Mouse (Mus musculus): ENCODE results near the gene Lmo2. TPM values are rescaled to one million over a fixed set of nuclear protein-coding genes. Genes with fewer than 3 reads are reported as not detected.

Lmo2 gene
- polyA plus RNA-seq, 1 experiment from 2014 or later: 33.1 TPM

- Histone ChIP-seq H3K4me2 (replicated peaks; ENCODE audit: low read depth, low read length) (no peak overlapping the region), H3K9me3 (ENCODE audit: low read length) (no peaks in the 10 kb centered on the region), H3K9ac (replicated peaks; ENCODE audit: low read length) (no peak overlapping the region), H3K27me3 (ENCODE audit: insufficient read depth, low read length) (no peaks in the 10 kb centered on the region), H3K4me3 (ENCODE audit: low read length) (no peak overlapping the region), H3K36me3 (ENCODE audit: insufficient read depth, low read length) (no peaks in the 10 kb centered on the region), H3K27ac (ENCODE audit: low read length) (no peak overlapping the region), H3K4me1 (ENCODE audit: insufficient read depth, low read length) (no peaks in the 10 kb centered on the region)
- no peak for ATAC-seq (ENCODE audit: low FRiP score, low TSS enrichment)
- 70% methylated on average over 3 of the region's 3 CpGs for WGBS
These were observed 848 bp downstream of the Lmo2 start for GRCm38 (mm10) chr2:103958634-103959033.

GRCm38 (mm10) chr2:103959066-103959465 is 1.3 kb downstream of the Lmo2 start:
- Histone ChIP-seq H3K9me3 (ENCODE audit: low read length) (no peaks in the 10 kb centered on the region), H3K4me2 (replicated peaks; ENCODE audit: low read depth, low read length) (no peak overlapping the region), H3K27ac (ENCODE audit: low read length) (no peak overlapping the region), H3K27me3 (ENCODE audit: insufficient read depth, low read length) (no peaks in the 10 kb centered on the region), H3K4me1 (ENCODE audit: insufficient read depth, low read length) (no peaks in the 10 kb centered on the region), H3K36me3 (ENCODE audit: insufficient read depth, low read length) (no peaks in the 10 kb centered on the region), H3K9ac (replicated peaks; ENCODE audit: low read length) (no peak overlapping the region), H3K4me3 (ENCODE audit: low read length) (no peak overlapping the region)
- WGBS: 88% methylated on average over 5 of the region's 5 CpGs
- no peak for ATAC-seq (ENCODE audit: low FRiP score, low TSS enrichment)

- Histone ChIP-seq H3K36me3 (ENCODE audit: insufficient read depth, low read length) (no peaks in the 10 kb centered on the region), H3K4me1 (ENCODE audit: insufficient read depth, low read length) (no peaks in the 10 kb centered on the region), H3K4me3 (ENCODE audit: low read length) (no peak overlapping the region), H3K4me2 (replicated peaks; ENCODE audit: low read depth, low read length) (no peak overlapping the region), H3K27me3 (ENCODE audit: insufficient read depth, low read length) (no peaks in the 10 kb centered on the region), H3K27ac (ENCODE audit: low read length) (no peak overlapping the region), H3K9me3 (ENCODE audit: low read length) (no peaks in the 10 kb centered on the region), H3K9ac (replicated peaks; ENCODE audit: low read length) (no peak overlapping the region)
- 90% methylated on average over 6 of the region's 6 CpGs for WGBS
- no peak for ATAC-seq (ENCODE audit: low FRiP score, low TSS enrichment)
These were observed 1.8 kb downstream of the Lmo2 start for GRCm38 (mm10) chr2:103959574-103959973.

DNA sequence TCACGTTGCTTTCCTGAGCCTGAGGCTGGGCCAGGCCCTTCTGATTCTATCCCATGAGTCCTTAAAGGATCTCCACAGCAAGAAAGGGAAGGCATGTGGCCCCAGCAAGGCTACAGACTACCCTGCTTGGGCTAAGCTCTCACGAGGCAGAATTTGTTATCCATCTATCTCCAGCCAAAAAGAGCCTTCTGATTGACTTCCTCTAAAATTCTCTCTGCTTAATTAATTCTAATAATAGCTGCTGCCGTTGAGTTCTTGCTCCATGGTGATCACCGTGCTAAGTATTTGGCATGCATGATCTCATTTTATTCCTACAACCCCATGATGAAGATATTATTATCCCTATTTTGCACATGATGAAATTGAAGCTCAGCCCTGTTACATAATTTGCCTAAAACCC is 4.6 kb downstream of the Lmo2 start:
- WGBS: 68% methylated on average over 4 of the region's 4 CpGs

DNA sequence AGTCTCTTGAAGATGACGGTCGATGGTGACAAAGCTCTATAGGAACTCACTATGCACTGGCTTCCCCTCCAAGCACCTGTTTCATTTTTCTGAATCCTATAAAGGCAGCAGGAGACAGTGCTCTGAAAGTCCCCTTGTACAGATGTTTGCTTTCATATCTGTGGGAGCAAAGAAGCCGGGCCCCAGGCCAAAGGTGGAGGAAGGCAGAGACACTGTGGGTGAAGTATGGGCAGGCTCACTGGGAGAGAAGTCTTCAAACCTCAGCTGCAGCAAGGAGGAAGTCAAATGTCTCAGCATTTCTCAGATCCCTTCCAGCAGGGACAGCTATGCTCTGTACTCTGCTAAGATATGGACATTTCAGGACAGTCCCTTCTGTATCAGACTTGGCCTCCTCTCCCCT is 7.6 kb downstream of the Lmo2 start:
- Histone ChIP-seq H3K4me2 (replicated peaks; ENCODE audit: low read depth, low read length) (no peak overlapping the region), H3K27me3 (ENCODE audit: insufficient read depth, low read length) (peaks cover 12% of the 10 kb centered on the region), H3K4me1 (ENCODE audit: insufficient read depth, low read length) (peaks cover 6% of the 10 kb centered on the region), H3K4me3 (ENCODE audit: low read length) (no peak overlapping the region), H3K9ac (replicated peaks; ENCODE audit: low read length) (no peak overlapping the region), H3K9me3 (ENCODE audit: low read length) (no peaks in the 10 kb centered on the region), H3K27ac (ENCODE audit: low read length) (no peak overlapping the region), H3K36me3 (ENCODE audit: insufficient read depth, low read length) (no peaks in the 10 kb centered on the region)
- no peak for ATAC-seq (ENCODE audit: low FRiP score, low TSS enrichment)
- WGBS: 91% methylated on average over 3 of the region's 3 CpGs

More for the DNA sequence above, 4.6 kb downstream of the Lmo2 start:
- Histone ChIP-seq H3K36me3 (ENCODE audit: insufficient read depth, low read length) (no peaks in the 10 kb centered on the region), H3K4me2 (replicated peaks; ENCODE audit: low read depth, low read length) (no peak overlapping the region), H3K4me3 (ENCODE audit: low read length) (no peak overlapping the region), H3K27me3 (ENCODE audit: insufficient read depth, low read length) (peaks cover under 1% of the 10 kb centered on the region; the same call in 1 of the 2 replicates), H3K27ac (ENCODE audit: low read length) (no peak overlapping the region), H3K9me3 (ENCODE audit: low read length) (no peaks in the 10 kb centered on the region), H3K9ac (replicated peaks; ENCODE audit: low read length) (no peak overlapping the region), H3K4me1 (ENCODE audit: insufficient read depth, low read length) (no peaks in the 10 kb centered on the region)
- ATAC-seq (ENCODE audit: low FRiP score, low TSS enrichment): no peak

DNA sequence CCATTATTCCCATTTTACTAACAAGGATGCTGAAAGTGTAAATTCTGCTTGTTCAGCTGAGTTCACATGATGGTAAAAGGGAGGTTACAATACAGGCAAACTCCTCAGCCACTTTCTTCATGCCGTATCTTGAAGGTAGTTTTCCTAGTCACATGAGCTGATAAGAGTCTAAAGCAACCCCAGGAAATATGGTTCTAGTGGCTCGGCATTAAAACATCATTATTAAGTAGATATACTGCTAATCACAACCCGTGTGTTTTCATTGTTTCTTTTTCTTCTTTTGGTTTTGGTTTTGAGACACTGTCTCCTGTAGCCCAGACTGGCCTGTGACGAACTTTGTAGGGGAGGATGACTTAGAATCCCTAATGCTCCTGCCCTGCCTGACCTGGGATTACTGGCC is 10.4 kb downstream of the Lmo2 start:
- Histone ChIP-seq H3K4me2 (replicated peaks; ENCODE audit: low read depth, low read length) (no peak overlapping the region), H3K27ac (ENCODE audit: low read length) (no peak overlapping the region), H3K9ac (replicated peaks; ENCODE audit: low read length) (no peak overlapping the region), H3K9me3 (ENCODE audit: low read length) (no peaks in the 10 kb centered on the region), H3K4me3 (ENCODE audit: low read length) (no peak overlapping the region), H3K36me3 (ENCODE audit: insufficient read depth, low read length) (no peaks in the 10 kb centered on the region), H3K4me1 (ENCODE audit: insufficient read depth, low read length) (peaks cover 10% of the 10 kb centered on the region), H3K27me3 (ENCODE audit: insufficient read depth, low read length) (peaks cover 37% of the 10 kb centered on the region)
- 61% methylated on average over 4 of the region's 4 CpGs for WGBS
- ATAC-seq (ENCODE audit: low FRiP score, low TSS enrichment): no peak

DNA sequence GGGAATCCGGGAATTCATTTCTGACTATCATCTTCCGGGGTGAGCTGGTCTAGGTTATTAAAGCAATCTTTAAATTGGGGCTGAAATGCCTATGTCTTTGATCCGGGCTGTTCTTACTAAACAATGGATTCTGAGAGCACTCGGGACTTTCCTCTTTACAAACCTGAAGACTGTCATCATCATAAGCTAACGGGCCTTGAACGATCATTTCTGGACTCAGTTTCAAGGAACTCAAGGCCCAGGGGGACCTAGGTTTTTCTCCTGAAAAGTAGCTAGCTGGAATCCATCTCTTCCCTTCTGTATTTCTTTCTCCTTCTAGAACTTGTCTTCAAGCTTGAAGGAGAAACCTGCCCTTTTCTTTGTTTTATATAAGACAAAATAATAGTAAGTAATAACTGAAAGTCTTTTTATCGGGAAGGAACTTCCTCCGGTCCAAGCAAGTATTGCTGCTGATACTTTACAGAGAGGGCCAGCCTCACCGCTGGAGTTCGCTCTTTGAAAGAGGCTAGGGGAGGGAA is 11.2 kb downstream of the Lmo2 start:
- no peaks in the 10 kb centered on the region for H3K36me3 ChIP-seq (ENCODE audit: insufficient read depth, low read length)
- H3K4me2 ChIP-seq (replicated peaks; ENCODE audit: low read depth, low read length): peak overlapping the region; percentile 93
- H3K4me3 ChIP-seq (ENCODE audit: low read length): peak overlapping the region; percentile 75
- H3K9me3 ChIP-seq (ENCODE audit: low read length): no peaks in the 10 kb centered on the region
- H3K9ac ChIP-seq (replicated peaks; ENCODE audit: low read length): peak overlapping the region; percentile 73
- H3K4me1 ChIP-seq (ENCODE audit: insufficient read depth, low read length): peaks cover 10% of the 10 kb centered on the region
- WGBS: 20% methylated on average over 10 of the region's 10 CpGs
- H3K27me3 ChIP-seq (ENCODE audit: insufficient read depth, low read length): peaks cover 37% of the 10 kb centered on the region
- H3K27ac ChIP-seq (ENCODE audit: low read length): peak overlapping the region; percentile 61; the same call in 1 of the 2 replicates
- ATAC-seq (ENCODE audit: low FRiP score, low TSS enrichment): no peak

DNA sequence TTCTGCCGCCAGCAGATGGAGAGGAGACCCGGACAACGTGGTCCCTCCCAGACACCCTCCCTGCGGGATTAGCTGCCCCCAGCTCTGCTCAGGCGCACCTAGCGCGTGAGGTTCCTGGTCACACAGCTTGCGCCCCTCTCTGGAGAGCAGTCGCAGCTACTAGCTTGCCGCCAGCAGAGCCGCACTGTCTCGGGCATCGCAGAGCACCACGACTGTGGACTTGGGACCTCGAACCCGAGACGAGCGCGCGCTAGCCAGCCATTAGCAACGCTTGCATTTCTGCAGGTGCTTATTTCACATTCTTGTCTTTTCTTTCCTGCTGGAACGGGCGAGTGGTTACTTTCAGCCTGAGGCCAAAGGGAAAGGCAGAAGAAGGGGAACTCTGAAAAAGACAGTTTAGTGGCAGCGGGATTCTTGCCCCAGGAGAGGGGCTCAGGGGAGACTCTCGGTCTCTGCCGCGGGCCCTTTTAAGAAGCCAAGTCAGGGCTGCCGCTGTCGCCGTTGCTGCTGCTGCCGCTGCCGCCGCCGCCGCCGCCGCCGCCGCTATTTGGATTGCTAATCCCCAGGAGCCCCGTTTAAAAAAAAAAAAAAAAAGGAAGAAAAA is 11.8 kb downstream of the Lmo2 start:
- ATAC-seq (ENCODE audit: low FRiP score, low TSS enrichment): peak; percentile 87
- peak overlapping the region; percentile 61 for H3K27ac ChIP-seq (ENCODE audit: low read length)
- peaks cover 37% of the 10 kb centered on the region for H3K27me3 ChIP-seq (ENCODE audit: insufficient read depth, low read length)
- under 1% methylated on average over 40 of the region's 40 CpGs for WGBS
- peak overlapping the region; percentile 73 for H3K9ac ChIP-seq (replicated peaks; ENCODE audit: low read length)
- peak overlapping the region; percentile 93 for H3K4me2 ChIP-seq (replicated peaks; ENCODE audit: low read depth, low read length)
- no peaks in the 10 kb centered on the region for H3K9me3 ChIP-seq (ENCODE audit: low read length)
- no peaks in the 10 kb centered on the region for H3K36me3 ChIP-seq (ENCODE audit: insufficient read depth, low read length)
- peaks cover 10% of the 10 kb centered on the region for H3K4me1 ChIP-seq (ENCODE audit: insufficient read depth, low read length)
- peak overlapping the region; percentile 75 for H3K4me3 ChIP-seq (ENCODE audit: low read length)

- Histone ChIP-seq H3K27me3 (ENCODE audit: insufficient read depth, low read length) (peaks cover 41% of the 10 kb centered on the region), H3K27ac (ENCODE audit: low read length) (peak overlapping the region; percentile 48), H3K4me3 (ENCODE audit: low read length) (peak overlapping the region; percentile 75), H3K9ac (replicated peaks; ENCODE audit: low read length) (peak overlapping the region; percentile 73), H3K36me3 (ENCODE audit: insufficient read depth, low read length) (no peaks in the 10 kb centered on the region), H3K9me3 (ENCODE audit: low read length) (no peaks in the 10 kb centered on the region), H3K4me2 (replicated peaks; ENCODE audit: low read depth, low read length) (peak overlapping the region; percentile 93), H3K4me1 (ENCODE audit: insufficient read depth, low read length) (peaks cover 10% of the 10 kb centered on the region)
- under 1% methylated on average over 59 of the region's 79 CpGs for WGBS
- peak; percentile 75 for ATAC-seq (ENCODE audit: low FRiP score, low TSS enrichment)
These were observed 12.4 kb downstream of the Lmo2 start for GRCm38 (mm10) chr2:103970041-103970790.

All from kidney, embryonic 16.5 days (tissue).